Mouse (Mus musculus): ENCODE measurements around the gene Spsb3.

GRCm38 (mm10) chr17:24902671-24903474 lies 16.4 kb downstream of the Spsb3 start:
- TF ChIP-seq CTCF (IDR thresholded peaks at IDR 0.05; ENCODE audit: low read depth) (peak; percentile 61), EP300 (optimal IDR thresholded peaks at IDR 0.05) (no peak)
